Mouse (Mus musculus): ENCODE measurements around the gene Tmem26. TPM values are rescaled to one million over a fixed set of nuclear protein-coding genes. Genes with fewer than 3 reads are reported as not detected.

The Tmem26 gene
- 5.1 and 5.6 TPM in 2 replicates for polyA plus RNA-seq (2015; fragmentation: Nextera tagmentation; extraction: Ambion mirVana)

DNA sequence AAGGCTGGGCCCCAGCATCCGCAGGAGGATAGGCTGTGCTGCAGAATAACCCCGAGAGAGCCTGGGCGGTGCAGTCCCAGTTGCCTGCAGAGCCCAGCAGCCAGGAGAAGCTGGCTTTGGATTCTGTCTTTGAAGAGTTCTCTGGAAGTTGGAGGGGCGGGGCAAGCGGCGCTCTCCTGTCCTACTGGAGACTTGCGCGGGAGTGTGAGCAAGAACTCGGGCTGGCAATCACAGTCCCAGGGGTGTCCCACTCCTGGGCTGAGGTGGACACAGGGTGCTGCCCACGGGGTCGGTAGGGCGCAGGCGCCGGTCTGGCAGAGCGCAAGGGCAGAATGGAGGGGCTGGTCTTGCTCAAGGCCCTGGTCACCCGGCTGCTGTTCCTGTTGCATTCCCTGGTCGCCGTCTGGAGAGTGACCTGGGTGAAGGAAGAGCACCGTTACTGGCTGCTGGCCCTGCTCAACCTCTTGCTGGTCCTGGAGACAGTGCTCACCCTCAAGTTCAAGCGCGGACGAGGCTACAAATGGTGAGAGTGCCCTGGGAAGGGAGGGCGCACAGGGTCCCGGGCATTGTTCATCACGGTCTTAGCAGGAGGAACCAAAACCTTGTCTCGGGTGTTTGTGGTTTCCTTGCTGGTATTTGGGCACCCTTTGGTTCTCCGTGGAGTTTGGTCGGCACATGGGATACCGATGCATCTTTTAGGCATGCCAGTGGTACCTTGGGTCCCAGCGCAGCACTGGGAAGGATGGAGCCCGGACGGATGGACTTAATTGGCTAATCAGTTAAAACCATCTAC lies at the start of gene Tmem26:
Tmem26 (plus strand) TSS at position 79 of the 793 bp plus-strand sequence.
- peak within 1 kb of the TSS; percentile 40 for H3K4me3 ChIP-seq (ENCODE audit: low read depth, low read length)
- H3K9ac ChIP-seq (ENCODE audit: low read depth, low read length) = peak within 1 kb of the TSS; percentile 66
- no peaks in the 10 kb centered on the region for H3K36me3 ChIP-seq (ENCODE audit: control insufficient read depth, insufficient read depth, low read length)
- under 1% methylated on average over 32 of the region's 32 CpGs for WGBS
- H3K4me2 ChIP-seq (ENCODE audit: low read length) = peak within 1 kb of the TSS; percentile 91
- H3K27ac ChIP-seq (ENCODE audit: low read length) = no peak within 1 kb of the TSS
- H3K27me3 ChIP-seq (ENCODE audit: control insufficient read depth, insufficient read depth, low read depth, low read length) = no peaks in the 10 kb centered on the region
- peak; percentile 79 for ATAC-seq
- H3K4me1 ChIP-seq (ENCODE audit: control insufficient read depth, insufficient read depth, low read length) = peaks cover 7% of the 10 kb centered on the region; the same call in 1 of the 2 replicates
- no peaks in the 10 kb centered on the region for H3K9me3 ChIP-seq (replicated peaks; ENCODE audit: control insufficient read depth, low read length, poor library complexity, severe bottlenecking)

DNA sequence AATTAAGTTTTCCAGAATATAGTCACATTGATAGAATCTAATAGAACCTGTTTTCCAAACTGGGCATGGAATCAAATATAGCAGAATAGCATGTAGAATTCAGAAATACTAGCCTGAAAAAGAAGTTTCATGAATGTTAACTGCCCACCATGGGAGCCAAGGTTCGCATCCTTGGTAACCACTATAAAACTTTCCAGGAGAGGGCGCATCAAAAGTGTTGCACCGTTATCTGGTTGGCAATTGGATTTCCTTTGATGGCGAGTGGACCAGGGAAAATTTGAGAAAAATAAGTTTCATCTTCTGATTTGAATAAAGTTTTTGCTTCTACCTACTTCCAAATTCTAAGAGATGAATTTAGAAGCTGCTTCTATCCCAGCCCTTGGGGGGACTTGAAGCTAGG lies 44.8 kb upstream of the Tmem26 start:
- Histone ChIP-seq H3K36me3 (ENCODE audit: control insufficient read depth, insufficient read depth, low read length) (no peaks in the 10 kb centered on the region), H3K4me3 (ENCODE audit: low read depth, low read length) (no peak overlapping the region), H3K27me3 (ENCODE audit: control insufficient read depth, insufficient read depth, low read depth, low read length) (no peaks in the 10 kb centered on the region), H3K4me1 (ENCODE audit: control insufficient read depth, insufficient read depth, low read length) (no peaks in the 10 kb centered on the region; the same call in 1 of the 2 replicates), H3K9me3 (replicated peaks; ENCODE audit: control insufficient read depth, low read length, poor library complexity, severe bottlenecking) (no peaks in the 10 kb centered on the region), H3K4me2 (ENCODE audit: low read length) (no peak overlapping the region), H3K27ac (ENCODE audit: low read length) (no peak overlapping the region), H3K9ac (ENCODE audit: low read depth, low read length) (no peak overlapping the region)
- WGBS = 68% methylated on average over 4 of the region's 4 CpGs
- ATAC-seq = no peak

DNA sequence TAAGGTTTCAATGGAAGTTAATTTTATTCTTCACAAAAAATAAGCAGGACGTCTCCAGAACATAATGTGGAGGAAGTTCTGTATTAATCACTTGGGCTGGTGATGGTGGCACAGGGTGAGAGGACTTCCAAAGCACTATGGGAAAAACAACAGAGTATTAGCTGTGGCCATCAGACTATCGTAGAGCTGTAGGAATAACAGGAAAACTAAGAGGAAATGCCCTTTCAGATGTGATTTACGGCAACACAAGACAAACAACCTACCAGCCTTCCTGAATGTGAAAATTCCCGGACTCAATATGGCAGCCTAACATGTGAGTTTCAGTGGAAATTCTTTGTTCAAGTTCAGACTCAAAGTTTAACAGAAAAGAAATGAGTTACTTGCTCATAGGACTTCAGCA lies 42.2 kb upstream of the Tmem26 start:
- no peak overlapping the region for H3K4me2 ChIP-seq (ENCODE audit: low read length)
- 83% methylated on average over 4 of the region's 4 CpGs for WGBS
- no peaks in the 10 kb centered on the region for H3K4me1 ChIP-seq (ENCODE audit: control insufficient read depth, insufficient read depth, low read length)
- no peak overlapping the region for H3K27ac ChIP-seq (ENCODE audit: low read length)
- no peaks in the 10 kb centered on the region for H3K9me3 ChIP-seq (replicated peaks; ENCODE audit: control insufficient read depth, low read length, poor library complexity, severe bottlenecking)
- H3K9ac ChIP-seq (ENCODE audit: low read depth, low read length) = no peak overlapping the region
- no peaks in the 10 kb centered on the region for H3K36me3 ChIP-seq (ENCODE audit: control insufficient read depth, insufficient read depth, low read length)
- no peak for ATAC-seq
- H3K27me3 ChIP-seq (ENCODE audit: control insufficient read depth, insufficient read depth, low read depth, low read length) = no peaks in the 10 kb centered on the region
- no peak overlapping the region for H3K4me3 ChIP-seq (ENCODE audit: low read depth, low read length)

DNA sequence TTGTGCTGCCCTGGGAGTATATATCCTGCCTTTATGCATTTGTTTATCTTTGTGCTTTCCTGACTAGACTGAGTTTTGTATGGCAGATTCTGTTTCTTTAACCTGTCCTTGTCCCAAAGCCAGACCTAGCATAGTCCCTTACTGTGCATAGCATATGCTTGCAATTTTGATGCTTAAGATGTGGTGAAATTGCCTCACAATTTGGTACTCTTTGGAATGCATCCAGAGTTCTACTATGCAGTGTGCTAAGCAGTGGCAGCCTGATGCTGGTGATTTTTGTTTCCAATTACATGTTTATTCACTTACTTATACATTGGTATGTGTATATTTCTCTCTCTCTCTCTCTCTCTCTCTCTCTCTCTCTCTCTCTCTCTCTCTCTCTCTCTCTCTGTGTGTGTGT lies 37.9 kb upstream of the Tmem26 start:
- no peak overlapping the region for H3K4me2 ChIP-seq (ENCODE audit: low read length)
- H3K9ac ChIP-seq (ENCODE audit: low read depth, low read length) = no peak overlapping the region
- H3K4me1 ChIP-seq (ENCODE audit: control insufficient read depth, insufficient read depth, low read length) = no peaks in the 10 kb centered on the region
- H3K27ac ChIP-seq (ENCODE audit: low read length) = no peak overlapping the region
- no peaks in the 10 kb centered on the region for H3K27me3 ChIP-seq (ENCODE audit: control insufficient read depth, insufficient read depth, low read depth, low read length)
- no peak overlapping the region for H3K4me3 ChIP-seq (ENCODE audit: low read depth, low read length)
- H3K9me3 ChIP-seq (replicated peaks; ENCODE audit: control insufficient read depth, low read length, poor library complexity, severe bottlenecking) = no peaks in the 10 kb centered on the region
- H3K36me3 ChIP-seq (ENCODE audit: control insufficient read depth, insufficient read depth, low read length) = no peaks in the 10 kb centered on the region
- no peak for ATAC-seq

DNA sequence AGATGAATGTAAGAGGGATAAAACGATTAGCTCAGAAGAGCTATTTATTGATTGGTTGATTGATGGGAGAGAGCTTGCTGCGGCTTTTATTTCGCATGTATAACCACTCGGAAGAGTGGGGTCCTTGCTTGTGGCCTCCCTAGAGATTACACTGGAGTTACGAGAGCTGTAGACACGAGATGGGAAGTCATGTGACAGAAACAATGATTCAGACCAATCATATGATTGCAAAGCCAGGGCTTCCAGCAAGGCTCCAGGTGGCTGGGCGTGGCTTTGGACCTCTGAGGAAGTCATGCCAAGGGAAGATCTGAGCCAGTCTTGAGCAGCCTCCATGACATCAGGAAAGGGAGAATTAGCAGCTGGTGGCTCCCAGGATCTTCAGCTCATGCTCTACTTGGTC lies 32.3 kb upstream of the Tmem26 start:
- no peak overlapping the region for H3K4me3 ChIP-seq (ENCODE audit: low read depth, low read length)
- H3K9me3 ChIP-seq (replicated peaks; ENCODE audit: control insufficient read depth, low read length, poor library complexity, severe bottlenecking) = no peaks in the 10 kb centered on the region
- 90% methylated on average over 7 of the region's 7 CpGs for WGBS
- no peaks in the 10 kb centered on the region for H3K4me1 ChIP-seq (ENCODE audit: control insufficient read depth, insufficient read depth, low read length)
- H3K9ac ChIP-seq (ENCODE audit: low read depth, low read length) = no peak overlapping the region
- no peak overlapping the region for H3K27ac ChIP-seq (ENCODE audit: low read length)
- H3K4me2 ChIP-seq (ENCODE audit: low read length) = no peak overlapping the region
- H3K36me3 ChIP-seq (ENCODE audit: control insufficient read depth, insufficient read depth, low read length) = no peaks in the 10 kb centered on the region
- H3K27me3 ChIP-seq (ENCODE audit: control insufficient read depth, insufficient read depth, low read depth, low read length) = no peaks in the 10 kb centered on the region
- no peak for ATAC-seq

DNA sequence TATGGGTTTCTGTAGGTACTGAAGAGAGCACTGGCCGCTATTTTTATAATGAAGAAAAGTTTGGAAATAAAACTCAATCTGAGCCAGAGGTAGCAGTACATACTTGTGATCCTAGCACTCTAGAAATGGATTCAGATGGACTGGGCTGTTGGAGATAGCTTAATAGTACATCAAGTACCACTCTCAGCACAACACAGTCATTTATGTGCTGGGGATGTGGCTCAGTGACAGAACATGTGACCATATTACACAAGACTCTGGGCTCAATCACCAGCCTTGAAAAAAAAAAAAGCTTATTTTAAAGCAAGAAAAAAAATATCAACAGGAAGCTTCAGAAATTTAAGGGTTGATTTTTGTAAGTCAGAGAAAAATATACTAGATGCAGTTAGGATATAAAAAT lies 31.0 kb upstream of the Tmem26 start:
- H3K27me3 ChIP-seq (ENCODE audit: control insufficient read depth, insufficient read depth, low read depth, low read length) = no peaks in the 10 kb centered on the region
- H3K4me2 ChIP-seq (ENCODE audit: low read length) = no peak overlapping the region
- no peaks in the 10 kb centered on the region for H3K9me3 ChIP-seq (replicated peaks; ENCODE audit: control insufficient read depth, low read length, poor library complexity, severe bottlenecking)
- no peaks in the 10 kb centered on the region for H3K36me3 ChIP-seq (ENCODE audit: control insufficient read depth, insufficient read depth, low read length)
- H3K4me1 ChIP-seq (ENCODE audit: control insufficient read depth, insufficient read depth, low read length) = no peaks in the 10 kb centered on the region
- 89% methylated on average over 1 of the region's 1 CpGs for whole genome bisulfite sequencing
- H3K9ac ChIP-seq (ENCODE audit: low read depth, low read length) = no peak overlapping the region
- ATAC-seq = no peak
- H3K4me3 ChIP-seq (ENCODE audit: low read depth, low read length) = no peak overlapping the region
- H3K27ac ChIP-seq (ENCODE audit: low read length) = no peak overlapping the region

DNA sequence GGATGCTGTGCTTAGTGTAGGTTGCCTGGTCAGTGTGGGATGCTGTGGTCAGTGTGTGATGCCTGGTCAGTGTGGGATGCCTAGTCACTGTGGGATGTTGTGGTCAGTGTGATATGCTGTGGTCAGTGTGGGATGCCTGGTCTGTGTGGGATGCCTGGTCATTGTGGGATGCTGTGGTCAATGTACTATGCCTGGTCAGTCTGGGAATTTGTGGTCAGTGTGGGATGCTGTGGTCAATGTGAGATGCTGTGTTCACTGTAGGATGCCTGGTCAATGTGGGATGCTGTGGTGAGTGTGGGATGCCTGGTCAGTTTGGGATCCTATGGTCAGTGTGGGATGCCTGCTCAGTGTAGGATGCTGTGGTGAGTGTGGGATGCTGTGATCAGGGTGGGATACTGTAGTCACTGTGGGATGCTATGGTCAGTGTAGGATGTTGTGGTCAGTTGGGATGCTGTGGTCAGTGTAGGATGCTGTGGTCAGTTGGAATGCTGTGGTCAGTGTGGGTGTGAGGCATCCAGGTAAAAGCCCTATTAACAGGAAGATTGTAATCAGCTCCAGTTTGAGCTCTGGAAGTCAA lies 27.6 kb upstream of the Tmem26 start:
- no peak overlapping the region for H3K27ac ChIP-seq (ENCODE audit: low read length)
- no peak overlapping the region for H3K4me2 ChIP-seq (ENCODE audit: low read length)
- no peak overlapping the region for H3K4me3 ChIP-seq (ENCODE audit: low read depth, low read length)
- no peak for ATAC-seq
- no peaks in the 10 kb centered on the region for H3K36me3 ChIP-seq (ENCODE audit: control insufficient read depth, insufficient read depth, low read length)
- H3K27me3 ChIP-seq (ENCODE audit: control insufficient read depth, insufficient read depth, low read depth, low read length) = no peaks in the 10 kb centered on the region
- no peaks in the 10 kb centered on the region for H3K4me1 ChIP-seq (ENCODE audit: control insufficient read depth, insufficient read depth, low read length)
- H3K9ac ChIP-seq (ENCODE audit: low read depth, low read length) = no peak overlapping the region
- no peaks in the 10 kb centered on the region for H3K9me3 ChIP-seq (replicated peaks; ENCODE audit: control insufficient read depth, low read length, poor library complexity, severe bottlenecking)

DNA sequence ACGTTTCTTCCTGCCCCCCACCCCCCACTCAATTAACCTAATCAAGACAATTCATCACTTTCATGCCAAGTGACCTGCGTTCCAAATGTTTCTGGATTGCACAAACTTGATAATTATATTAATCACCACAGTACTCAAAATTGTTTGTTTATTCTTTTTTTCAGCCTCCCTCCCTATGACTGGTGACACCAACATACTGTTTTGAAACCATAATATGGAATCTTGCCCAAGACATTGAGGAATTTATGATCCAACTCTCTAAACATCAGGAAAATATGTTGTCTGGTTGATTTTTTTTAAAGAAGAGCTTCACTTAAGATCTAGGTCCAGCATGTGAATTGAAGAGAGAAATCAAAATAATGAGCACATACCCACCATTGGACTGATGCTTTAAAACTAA lies 19.2 kb upstream of the Tmem26 start:
- H3K27me3 ChIP-seq (ENCODE audit: control insufficient read depth, insufficient read depth, low read depth, low read length) = no peaks in the 10 kb centered on the region
- no peaks in the 10 kb centered on the region for H3K36me3 ChIP-seq (ENCODE audit: control insufficient read depth, insufficient read depth, low read length)
- H3K4me2 ChIP-seq (ENCODE audit: low read length) = no peak overlapping the region
- WGBS = 88% methylated on average over 2 of the region's 2 CpGs
- H3K4me3 ChIP-seq (ENCODE audit: low read depth, low read length) = no peak overlapping the region
- H3K27ac ChIP-seq (ENCODE audit: low read length) = no peak overlapping the region
- no peaks in the 10 kb centered on the region for H3K4me1 ChIP-seq (ENCODE audit: control insufficient read depth, insufficient read depth, low read length)
- no peak for ATAC-seq
- no peak overlapping the region for H3K9ac ChIP-seq (ENCODE audit: low read depth, low read length)
- H3K9me3 ChIP-seq (replicated peaks; ENCODE audit: control insufficient read depth, low read length, poor library complexity, severe bottlenecking) = no peaks in the 10 kb centered on the region

DNA sequence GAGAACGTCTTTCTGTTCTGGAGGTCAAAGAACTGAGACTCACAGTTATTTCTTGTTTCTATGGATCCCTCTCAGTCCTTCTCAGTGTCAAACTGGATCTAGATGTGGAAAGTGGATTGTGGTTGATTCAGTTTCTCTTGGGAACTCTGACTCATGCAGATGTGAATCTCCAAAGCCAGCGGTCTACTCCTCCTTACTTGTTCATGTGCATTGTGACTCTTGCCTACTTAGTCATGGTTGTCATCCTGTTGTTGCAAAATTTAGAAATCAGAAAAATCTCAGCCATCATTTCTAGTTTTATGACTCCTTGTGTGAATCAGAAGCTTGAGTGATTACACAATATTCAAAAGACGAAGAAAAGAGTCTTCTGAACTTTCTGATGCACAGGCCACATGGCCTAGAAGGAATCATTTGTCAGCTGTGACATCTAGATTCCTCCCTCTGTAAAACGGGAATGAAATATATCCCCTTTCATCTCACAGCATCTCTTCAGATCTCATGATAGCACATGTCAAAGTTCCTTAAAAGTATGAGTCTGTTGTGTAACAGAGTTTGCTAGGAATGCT lies 17.9 kb upstream of the Tmem26 start:
- no peak overlapping the region for H3K9ac ChIP-seq (ENCODE audit: low read depth, low read length)
- no peak for ATAC-seq
- H3K4me1 ChIP-seq (ENCODE audit: control insufficient read depth, insufficient read depth, low read length) = no peaks in the 10 kb centered on the region
- no peak overlapping the region for H3K4me3 ChIP-seq (ENCODE audit: low read depth, low read length)
- H3K27ac ChIP-seq (ENCODE audit: low read length) = no peak overlapping the region
- H3K27me3 ChIP-seq (ENCODE audit: control insufficient read depth, insufficient read depth, low read depth, low read length) = no peaks in the 10 kb centered on the region
- no peaks in the 10 kb centered on the region for H3K9me3 ChIP-seq (replicated peaks; ENCODE audit: control insufficient read depth, low read length, poor library complexity, severe bottlenecking)
- no peak overlapping the region for H3K4me2 ChIP-seq (ENCODE audit: low read length)
- no peaks in the 10 kb centered on the region for H3K36me3 ChIP-seq (ENCODE audit: control insufficient read depth, insufficient read depth, low read length)
- 90% methylated on average over 4 of the region's 4 CpGs for WGBS
